Mouse (Mus musculus) olfactory bulb, adult 2 months (tissue): ENCODE measurements around the gene Nedd4.

ENCODE experiments used
- CTCF ChIP-seq: fragments of 200-500 bp; IDR thresholded peaks from 2 replicates; pipeline ENCODE4 v1.5.1; 2012; ENCODE audit warnings: low read depth, mild to moderate bottlenecking, low read length, moderate library complexity; ENCODE audit not compliant: insufficient read depth
- POLR2A ChIP-seq: fragments of 200-500 bp; IDR thresholded peaks from 2 replicates; pipeline ENCODE4 v1.6.1; 2012; ENCODE audit warnings: mild to moderate bottlenecking, low read depth, low read length, moderate library complexity; ENCODE audit not compliant: insufficient read depth

DNA sequence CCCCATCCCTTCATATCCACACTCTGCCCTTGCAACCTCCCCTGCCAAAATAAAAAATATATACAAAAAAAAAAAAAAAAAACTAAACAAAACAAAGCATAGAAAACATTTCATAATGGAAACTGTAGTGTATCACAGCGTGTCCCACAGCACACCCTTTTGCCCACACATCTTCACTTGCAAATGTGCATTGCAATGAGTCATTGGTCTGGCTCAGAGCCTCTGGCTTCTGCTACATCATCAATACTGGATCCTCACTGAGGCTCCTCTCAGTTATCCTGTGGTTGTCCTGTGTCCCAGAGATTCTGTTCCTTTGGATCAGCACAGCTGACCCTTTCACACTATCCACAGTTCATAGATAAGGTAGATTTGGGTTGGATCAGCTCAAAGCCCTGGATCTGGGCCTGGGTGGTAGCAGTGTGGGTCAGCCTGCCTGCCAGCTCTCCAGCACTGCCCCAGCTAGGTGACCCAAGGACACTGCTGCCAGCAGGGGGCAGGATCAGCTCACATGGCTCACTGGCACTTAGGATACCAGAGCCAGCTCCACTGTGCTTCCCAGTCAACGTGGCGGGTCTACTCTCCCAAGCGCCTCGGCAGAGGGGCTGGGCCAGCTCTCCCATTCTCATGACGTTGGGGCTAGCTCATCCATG, 7.4 kb upstream of the Nedd4 start:
- no peak for TF ChIP-seq CTCF
- TF ChIP-seq POLR2A, result no peak
